Mouse (Mus musculus): ENCODE results near the gene Atp13a3.

DNA sequence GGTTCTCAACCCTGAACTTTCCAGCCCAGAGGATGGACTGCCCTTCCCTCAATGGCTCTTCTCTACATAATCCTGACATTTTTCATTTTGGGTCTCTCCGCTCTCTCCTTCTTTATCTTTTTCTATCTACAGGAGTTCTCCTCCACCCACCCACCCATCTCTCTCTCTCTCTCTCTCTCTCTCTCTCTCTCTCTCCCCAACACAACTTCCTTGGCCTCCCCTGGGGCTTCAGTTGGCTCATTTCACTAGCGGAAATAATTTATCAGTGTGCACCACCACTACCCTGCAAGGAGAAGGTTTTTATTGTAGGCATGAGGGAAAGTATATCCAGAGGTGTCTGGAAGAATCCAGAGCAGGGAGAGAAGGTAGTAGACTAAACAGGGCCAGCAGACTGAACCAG, 26.3 kb upstream of the Atp13a3 start:
- no peak for TF ChIP-seq CTCF (IDR thresholded peaks at IDR 0.05; ENCODE audit: borderline replicate concordance, extremely low read depth, insufficient read depth, insufficient read length)
- TF ChIP-seq POLR2A (IDR thresholded peaks at IDR 0.05; ENCODE audit: borderline replicate concordance, extremely low read depth, insufficient read depth, insufficient read length, poor library complexity, severe bottlenecking) = no peak

All from brain, embryonic 14.5 days (tissue).